Mouse (Mus musculus) midbrain, postnatal 0 days (tissue): ENCODE measurements around the gene Trpc7. TPM values are rescaled to one million over a fixed set of nuclear protein-coding genes. Genes with fewer than 3 reads are reported as not detected.

Experiments
- ATAC-seq: fragments of 200-750 bp; cut with Nextera tagmentation; 2 replicates; pipeline ENCODE4 v1.8.0; 2017; ENCODE audit warnings: moderate number of reproducible peaks, mild to moderate bottlenecking, moderate TSS enrichment, moderate library complexity; ENCODE audit not compliant: low FRiP score
- DNase-seq: peaks from one replicate; pipeline ENCODE4 v3.0.0-alpha.2; 2015; ENCODE audit warnings: low spot score
- H3K27ac ChIP-seq: fragments of 300-500 bp; sonication (generic); 2 replicates; pipeline ENCODE4 v1.5.1; 2014; ENCODE audit warnings: low read depth, mild to moderate bottlenecking, low read length, mixed read lengths
- H3K27me3 ChIP-seq: fragments of 300-500 bp; sonication (generic); 2 replicates; pipeline ENCODE4 v1.6.1; 2014; ENCODE audit warnings: low read length, control low read depth, mixed read lengths; ENCODE audit not compliant: insufficient read depth
- H3K36me3 ChIP-seq: fragments of 300-500 bp; sonication (generic); 2 replicates; pipeline ENCODE4 v1.6.1; 2014; ENCODE audit warnings: low read length, control low read depth, mixed read lengths; ENCODE audit not compliant: insufficient read depth
- H3K4me1 ChIP-seq: fragments of 300-500 bp; sonication (generic); 2 replicates; pipeline ENCODE4 v1.6.1; 2014; ENCODE audit warnings: mild to moderate bottlenecking, control low read depth, antibody characterized with exemption, low read length, mixed read lengths; ENCODE audit not compliant: insufficient read depth
- H3K4me2 ChIP-seq: fragments of 300-500 bp; sonication (generic); 2 replicates; pipeline ENCODE4 v1.6.1; 2014; ENCODE audit warnings: low read depth, mild to moderate bottlenecking, low read length, mixed read lengths; ENCODE audit not compliant: poor library complexity, severe bottlenecking
- H3K4me3 ChIP-seq: fragments of 300-500 bp; sonication (generic); 2 replicates; pipeline ENCODE4 v1.5.1; 2014; ENCODE audit warnings: low read depth, mild to moderate bottlenecking, low read length, moderate library complexity
- H3K9ac ChIP-seq: fragments of 300-500 bp; sonication (generic); replicated peaks from 2 replicates; pipeline ENCODE4 v1.6.1; 2014; ENCODE audit warnings: mild to moderate bottlenecking, low read length, moderate library complexity, mixed read lengths; ENCODE audit not compliant: poor library complexity, severe bottlenecking
- H3K9me3 ChIP-seq: fragments of 300-500 bp; sonication (generic); 2 replicates; pipeline ENCODE4 v1.6.1; 2016; ENCODE audit warnings: low read length, control low read depth
- CTCF ChIP-seq: IDR thresholded peaks from 2 replicates; pipeline ENCODE4 v1.5.1; 2016; ENCODE audit warnings: antibody characterized with exemption, mild to moderate bottlenecking
- WGBS: fragments of 180-500 bp; shearing (Covaris S2); extraction: QIAGEN DNeasy Blood & Tissue Kit; methylation state at CpG from one replicate; pipeline ENCODE4 v1.1.7; 2014; 5-methylcytosine and 5-hydroxymethylcytosine counted together
- polyA plus RNA-seq: library from polyadenylated mRNA; unstranded; fragments of >200 nt; fragmentation: Nextera tagmentation; extraction: Ambion mirVana; gene quantifications from 2 replicates; pipeline ENCODE4 v1.2.1, GENCODE M21; 2015
- total RNA-seq: library from RNA; depleted of rRNA; stranded (reverse); fragments of >200 nt; gene quantifications from 2 replicates; pipeline ENCODE4 v1.2.3, GENCODE M21; 2014; rRNA removed

Gene Trpc7
- total and polyA plus RNA-seq, 2 experiments from 2014 or later: 4.7 to 8.3 TPM

- Histone ChIP-seq H3K4me1 (no peaks in the 10 kb centered on the region), H3K27me3 (no peaks in the 10 kb centered on the region), H3K4me3 (no peak overlapping the region), H3K4me2 (no peak overlapping the region), H3K9me3 (no peaks in the 10 kb centered on the region), H3K36me3 (peaks cover 28% of the 10 kb centered on the region), H3K27ac (no peak overlapping the region), H3K9ac (no peak overlapping the region)
- TF ChIP-seq CTCF: no peak
- ATAC-seq (no peak), DNase-seq (no peak)
- 89% methylated on average over 4 of the region's 4 CpGs for WGBS
Measured at GRCm38 (mm10) chr13:56726551-56726950, 169.2 kb downstream of the Trpc7 start.

Other genes with a start within 250 kb of the Trpc7 start
- 37.4 and 40.6 TPM in 2 replicates for gene Smad5, start 193.0 kb downstream of the Trpc7 start, total RNA-seq
- gene Smad5, start 193.0 kb downstream of the Trpc7 start, polyA plus RNA-seq: 10.7 and 14.8 TPM in 2 replicates
- gene Gm45623, start 142.2 kb downstream of the Trpc7 start, total RNA-seq: 7.9 and 11.3 TPM in 2 replicates
- 2.0 and 2.2 TPM in 2 replicates for gene Gm45623, start 142.2 kb downstream of the Trpc7 start, polyA plus RNA-seq